Mouse (Mus musculus): ENCODE measurements around the gene Esyt1. TPM values are rescaled to one million over a fixed set of nuclear protein-coding genes. Genes with fewer than 3 reads are reported as not detected.
"Not testable (repeated sequence)": the region's sequence is repeated elsewhere in the genome, so short reads cannot be mapped to it uniquely, and the experiment has no call there.

Esyt1 gene
- total RNA-seq, 2 experiments from 2014 or later = 12.5 to 17.6 TPM

DNA sequence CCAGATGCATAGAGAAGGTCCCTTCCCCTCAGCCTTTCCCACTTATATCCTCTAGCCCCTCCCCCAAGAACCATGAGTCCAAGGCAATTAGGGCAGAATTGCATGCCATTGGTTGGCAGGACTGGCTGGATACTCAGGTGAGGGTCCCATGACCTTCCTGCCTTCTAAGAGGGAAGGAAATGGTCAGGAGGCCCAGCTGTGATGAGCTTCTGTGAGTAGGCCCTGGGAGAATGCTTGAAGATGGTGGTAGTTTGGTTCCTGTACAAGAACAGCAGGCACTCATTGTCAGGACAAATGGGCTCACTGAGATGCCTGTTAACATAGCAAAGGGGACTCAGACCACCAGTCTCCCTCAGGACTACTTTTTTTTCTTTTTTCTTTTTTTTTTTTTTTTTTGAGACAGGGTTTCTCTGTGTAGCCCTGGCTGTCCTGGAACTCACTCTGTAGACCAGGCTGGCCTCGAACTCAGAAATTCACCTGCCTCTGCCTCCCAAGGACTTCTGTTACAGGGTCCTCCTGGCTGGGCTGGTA, 12.7 kb upstream of the Esyt1 start:
- no peak for DNase-seq

DNA sequence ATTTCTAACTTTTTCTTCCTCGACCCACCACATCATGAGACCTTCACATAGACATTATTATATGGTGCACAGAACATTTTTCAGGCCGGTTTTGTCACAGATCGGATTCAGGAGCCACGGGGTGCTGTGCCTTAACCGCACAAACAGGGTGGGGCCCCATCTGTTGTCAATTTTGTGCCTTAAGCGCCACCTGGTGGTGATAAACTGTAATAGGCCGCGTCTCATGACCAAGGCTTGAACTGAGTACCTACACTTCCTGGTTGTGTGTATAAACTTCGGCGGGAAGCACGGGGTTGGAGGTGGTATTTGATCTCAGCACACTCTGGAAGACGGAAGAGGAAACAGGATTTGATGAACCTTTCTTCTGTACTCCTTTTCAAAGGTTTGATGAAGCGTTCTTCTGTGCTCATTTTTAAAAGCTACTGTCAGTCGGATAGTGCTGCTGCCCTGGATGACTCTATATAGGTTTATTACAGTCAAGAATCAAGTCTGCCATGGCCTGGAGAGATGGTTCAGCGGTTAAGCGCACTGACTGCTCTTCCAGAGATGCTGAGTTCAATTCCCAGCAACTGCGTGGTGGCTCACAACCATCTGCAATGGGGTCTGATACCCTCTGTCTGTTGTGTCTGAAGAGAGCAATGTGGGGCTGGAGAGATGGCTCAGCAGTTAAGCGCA, 10.7 kb upstream of the Esyt1 start:
- DNase-seq = peak; percentile 83

- no peak for DNase-seq
Measured at GRCm38 (mm10) chr10:128535624-128536265, 10.1 kb upstream of the Esyt1 start.

DNA sequence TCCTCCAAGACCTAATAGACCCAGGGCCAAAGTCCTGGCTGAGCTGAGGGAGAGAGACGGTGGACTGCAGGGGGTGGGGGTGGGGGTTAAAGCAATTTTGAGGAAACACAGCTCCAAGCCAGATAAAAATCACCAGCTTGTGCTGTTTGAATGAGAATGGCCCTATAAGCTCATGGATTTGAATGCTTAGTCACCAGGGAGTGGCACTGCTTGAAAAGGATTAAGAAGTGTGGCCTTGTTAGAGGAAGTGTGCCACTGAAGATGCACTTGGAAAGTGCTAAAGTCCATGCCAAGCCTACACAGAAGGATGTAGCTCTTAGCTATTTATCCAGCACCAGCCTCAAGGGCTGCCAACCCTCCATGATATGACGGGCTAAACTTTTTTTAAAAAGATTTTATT, 9.5 kb upstream of the Esyt1 start:
- no peak for DNase-seq

- no peak for DNase-seq
Measured at GRCm38 (mm10) chr10:128526366-128527356, 990 bp upstream of the Esyt1 start.

DNA sequence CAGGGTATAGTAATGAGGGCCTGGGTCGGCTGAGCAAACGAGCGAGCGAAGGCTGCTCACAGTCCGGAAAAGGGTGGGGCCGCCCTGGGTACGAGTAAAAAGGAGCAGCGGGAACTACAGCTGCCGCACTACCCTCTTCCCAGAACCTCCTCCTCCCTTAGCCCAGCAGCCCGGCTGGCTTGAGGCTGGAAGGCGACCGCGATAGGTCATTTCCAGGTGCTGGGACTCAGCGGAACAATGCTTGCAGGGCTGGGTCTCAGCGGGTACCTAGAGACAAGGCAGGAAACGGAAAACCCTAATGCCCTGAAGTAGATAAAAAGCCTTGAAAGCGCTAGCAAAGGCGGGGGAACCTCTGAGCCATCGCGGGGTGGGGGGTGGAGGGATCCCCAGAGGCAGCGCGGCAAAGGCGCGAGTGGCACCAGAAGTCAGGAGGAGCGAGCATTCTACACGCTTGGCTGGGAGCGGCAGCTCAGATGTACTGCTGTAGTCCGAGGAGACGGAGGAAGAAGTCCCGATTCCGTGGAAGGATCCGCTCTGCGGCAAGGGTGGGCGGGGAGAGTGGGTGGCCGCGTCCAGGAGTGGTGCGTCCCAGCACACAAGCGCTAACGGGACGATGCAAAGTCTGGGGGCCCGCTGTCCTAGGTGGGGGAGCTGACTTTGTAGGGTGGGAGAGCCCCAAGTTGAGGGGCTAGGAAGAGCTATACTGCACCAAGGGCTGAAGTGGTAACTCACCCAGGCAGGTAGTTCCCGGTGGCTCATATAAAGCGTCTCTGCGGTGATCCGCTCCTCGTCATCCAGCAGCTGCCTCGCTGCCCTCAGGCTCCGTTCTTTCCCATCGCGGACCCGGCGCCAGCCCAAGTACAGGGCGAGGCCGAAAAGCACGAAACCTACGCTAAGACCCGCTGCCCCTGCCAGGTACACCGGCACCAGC, 674 bp downstream of the Esyt1 start:
- DNase-seq = peak; percentile 50

- no peak for DNase-seq
Measured at GRCm38 (mm10) chr10:128524111-128524731, 1.4 kb downstream of the Esyt1 start.

- no peak for DNase-seq
Measured at GRCm38 (mm10) chr10:128522351-128522750, 3.3 kb downstream of the Esyt1 start.

DNA sequence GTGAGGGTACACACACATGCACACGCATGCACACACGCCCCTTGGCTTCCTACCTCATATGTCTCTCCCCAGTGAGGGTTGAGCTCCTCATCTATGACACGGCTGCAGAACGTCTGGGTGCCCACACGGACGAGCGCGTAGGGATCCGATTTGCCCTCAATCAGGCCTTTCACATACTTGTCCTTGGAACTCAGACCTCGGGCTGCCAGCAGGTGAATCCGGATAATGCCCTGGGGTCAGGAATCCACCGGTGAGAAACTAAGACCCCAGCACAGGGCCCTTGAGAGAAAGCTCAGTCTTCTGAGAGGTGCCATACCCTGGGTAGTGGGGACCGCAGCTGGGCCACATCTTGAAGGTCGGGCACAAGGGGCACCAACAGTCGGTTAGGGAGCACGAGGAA, 5.1 kb downstream of the Esyt1 start:
- DNase-seq = no peak

- no peak for DNase-seq
Measured at GRCm38 (mm10) chr10:128518833-128519232, 6.8 kb downstream of the Esyt1 start.

GRCm38 (mm10) chr10:128516677-128517076, 9.0 kb downstream of the Esyt1 start:
- no peak for DNase-seq

- no peak for DNase-seq
Measured at GRCm38 (mm10) chr10:128516029-128516428, 9.6 kb downstream of the Esyt1 start.

- DNase-seq = no peak
Measured at GRCm38 (mm10) chr10:128515044-128515443, 10.6 kb downstream of the Esyt1 start.

- no peak for DNase-seq
Measured at GRCm38 (mm10) chr10:128511761-128512160, 13.9 kb downstream of the Esyt1 start.

- no peak for DNase-seq
Measured at GRCm38 (mm10) chr10:128511189-128511588, 14.5 kb downstream of the Esyt1 start.

DNA sequence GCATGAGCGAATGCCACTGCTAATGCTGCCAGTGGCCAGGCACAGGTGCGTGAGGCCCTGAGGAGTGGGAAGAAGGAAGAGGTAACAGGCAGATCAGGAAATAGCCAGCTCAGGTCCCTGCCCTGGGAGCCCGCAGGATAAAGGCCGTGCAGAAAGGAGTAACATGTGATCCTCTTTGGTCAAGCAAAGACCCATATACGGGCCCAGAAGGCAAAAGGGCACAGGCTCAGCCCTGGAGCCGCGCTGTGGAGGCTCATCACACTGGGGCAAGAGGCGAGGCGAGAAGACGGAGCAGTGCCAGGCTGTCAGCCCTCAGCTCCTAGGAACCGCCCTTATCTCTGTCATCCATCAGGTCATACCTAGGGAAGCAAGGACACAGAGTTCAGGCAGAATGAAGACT, 15.4 kb downstream of the Esyt1 start:
- DNase-seq = no peak

- no peak for DNase-seq
Measured at GRCm38 (mm10) chr10:128509831-128510230, 15.8 kb downstream of the Esyt1 start.

DNA sequence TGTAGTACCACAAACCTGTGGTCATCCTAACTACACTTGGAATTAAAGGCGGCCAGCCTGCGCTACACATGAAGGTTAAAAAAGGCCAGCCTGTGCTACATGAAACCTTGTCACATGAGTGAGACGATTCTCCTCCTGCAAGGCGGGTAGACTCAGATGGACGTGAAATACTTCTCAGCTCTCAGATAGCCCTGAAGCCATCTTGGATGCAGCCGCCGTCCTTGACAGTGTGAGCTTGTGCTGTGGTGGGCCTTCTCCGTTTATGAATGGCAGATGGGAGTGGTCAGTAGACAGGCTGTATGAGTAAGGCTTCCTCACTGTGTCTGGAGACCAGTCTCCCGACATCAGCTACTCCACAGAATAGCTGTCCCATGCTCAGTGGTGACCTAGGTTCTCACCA, 16.5 kb downstream of the Esyt1 start:
- no peak for DNase-seq

DNA sequence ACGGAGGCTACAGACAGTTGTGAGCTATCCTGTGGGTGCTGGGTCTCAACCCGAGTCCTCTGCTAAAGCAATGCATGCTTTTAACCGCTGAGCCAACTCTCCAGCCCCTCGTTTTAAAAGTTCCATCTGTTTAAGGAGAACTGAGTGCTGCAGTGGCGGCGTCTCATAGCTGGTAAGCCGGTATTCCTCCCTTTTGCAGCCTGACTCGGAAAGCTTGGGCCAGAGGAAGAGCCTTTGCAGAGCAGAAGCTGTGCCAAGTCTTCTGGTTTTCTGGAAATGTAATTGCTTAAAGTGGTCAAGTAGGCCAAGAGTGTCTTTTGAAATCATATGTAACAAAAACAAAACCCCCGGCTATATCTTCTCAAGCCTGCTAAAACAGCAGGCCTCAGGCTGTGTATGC, 17.4 kb downstream of the Esyt1 start:
- DNase-seq = no peak

DNA sequence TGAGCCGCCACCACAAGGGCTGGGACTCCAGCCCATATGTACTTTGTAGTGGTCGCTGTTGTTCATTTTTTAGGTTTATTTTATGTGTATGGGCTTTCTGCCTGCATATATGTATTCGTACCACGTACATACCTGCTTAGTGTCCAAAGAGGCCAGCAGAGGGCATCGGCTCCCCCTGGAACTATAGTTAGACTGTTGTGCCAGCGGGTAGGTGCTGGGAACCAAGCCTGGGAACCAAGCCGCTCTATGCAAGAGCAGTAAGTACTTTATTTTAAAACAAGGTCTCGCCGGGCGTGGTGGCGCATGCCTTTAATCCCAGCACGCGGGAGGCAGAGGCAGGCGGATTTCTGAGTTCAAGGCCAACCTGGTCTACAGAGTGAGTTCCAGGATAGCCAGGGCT, 19.7 kb downstream of the Esyt1 start:
- DNase-seq = no peak

DNA sequence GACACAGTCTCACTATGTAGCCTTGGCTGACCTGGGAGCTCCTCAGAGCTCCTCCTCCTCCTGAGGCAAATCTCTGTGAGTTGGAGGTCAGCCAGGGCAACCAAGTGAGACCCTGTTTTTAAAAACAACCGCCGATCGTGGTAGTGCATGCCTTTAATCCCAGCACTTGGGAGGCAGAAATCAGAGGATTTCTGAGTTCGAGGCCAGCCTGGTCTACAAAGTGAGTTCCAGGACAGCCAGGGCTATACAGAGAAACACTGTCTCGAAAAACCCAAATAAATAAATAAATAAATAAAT, 20.4 kb downstream of the Esyt1 start:
- not testable (repeated sequence) for DNase-seq

Measured in gastrocnemius, postnatal 25 days (tissue).